Mouse (Mus musculus) hindlimb bud, embryonic 11.5 days (tissue): Measurements from ENCODE around the gene Chaf1a.

Experiments
- DNase-seq: peaks from one replicate; pipeline ENCODE4 v3.0.0-alpha.2; 2012; ENCODE audit warnings: low read depth, low spot score; ENCODE audit errors: extremely low spot score

Gene Chaf1a

GRCm38 (mm10) chr17:56018347-56019131, 21.7 kb upstream of the Chaf1a start:
- no peak for DNase-seq

DNA sequence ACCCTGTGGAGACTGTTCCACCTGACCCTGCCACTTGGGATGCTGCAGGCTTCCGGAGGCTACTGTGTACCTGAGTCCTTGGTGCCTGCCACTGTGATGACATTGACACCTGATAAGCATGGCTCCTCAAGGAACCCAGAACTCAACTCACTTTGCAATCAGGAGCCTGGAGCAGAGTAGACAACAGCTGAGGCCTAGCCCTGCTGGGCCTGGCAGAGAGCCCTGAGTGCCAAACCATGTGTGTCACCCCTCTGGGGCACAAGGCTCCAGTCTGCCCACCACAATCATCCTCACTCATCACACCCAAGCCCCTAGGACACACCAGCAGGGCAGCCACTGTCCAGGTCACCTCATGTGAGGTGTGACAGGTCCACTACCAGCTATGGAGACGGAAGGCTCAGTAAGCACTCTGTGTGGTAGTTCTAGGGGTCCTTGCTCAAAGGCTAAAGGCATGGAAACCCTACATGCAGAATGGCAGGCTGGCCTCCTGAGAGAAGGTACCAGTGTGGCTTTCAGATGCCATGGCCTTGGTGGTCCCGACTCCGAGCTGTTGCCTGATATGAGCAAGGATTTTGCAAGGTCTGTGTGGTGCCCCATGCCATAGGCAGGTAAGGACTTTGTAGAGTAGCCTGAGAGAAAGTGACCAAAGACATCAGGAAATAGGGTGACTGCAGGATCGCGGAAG, 19.7 kb upstream of the Chaf1a start:
- DNase-seq = no peak

- DNase-seq = no peak
Measured at GRCm38 (mm10) chr17:56021161-56021910, 18.9 kb upstream of the Chaf1a start.

- no peak for DNase-seq
Measured at GRCm38 (mm10) chr17:56022131-56022988, 17.9 kb upstream of the Chaf1a start.

DNA sequence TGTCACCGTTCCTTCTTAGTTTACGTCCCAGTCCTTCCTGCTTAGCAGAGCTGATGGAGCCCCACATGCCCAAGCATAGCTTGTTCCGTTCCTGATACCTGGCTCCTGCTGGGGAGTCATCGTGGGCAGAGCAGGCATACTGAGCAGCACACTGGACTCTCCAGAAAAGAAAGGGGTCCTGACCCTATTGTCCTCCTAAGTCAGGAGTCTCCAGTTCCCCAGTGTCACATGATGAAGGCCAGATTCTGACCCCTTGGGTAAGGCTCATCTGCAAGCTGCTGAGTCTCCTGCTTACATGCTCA, 17.3 kb upstream of the Chaf1a start:
- DNase-seq = no peak

DNA sequence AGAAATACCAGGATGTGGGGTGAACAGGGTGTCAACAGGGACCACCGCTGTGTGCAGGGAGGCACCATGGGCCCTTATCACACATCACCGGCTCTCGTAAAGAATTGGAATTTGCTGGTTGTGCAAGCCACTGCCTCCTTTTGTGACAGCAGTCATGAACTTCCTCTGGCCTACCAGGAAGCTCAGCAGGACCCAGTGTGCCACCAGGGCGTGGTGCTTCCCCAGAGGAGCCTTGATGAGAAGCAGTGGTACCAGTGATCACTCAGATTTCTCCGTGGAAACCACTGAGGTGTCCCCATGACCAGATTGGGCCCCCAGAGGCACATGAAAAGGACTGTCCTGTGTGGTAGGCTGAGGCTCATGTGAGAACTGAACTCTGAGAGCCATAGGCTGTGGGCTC, 16.9 kb upstream of the Chaf1a start:
- no peak for DNase-seq

GRCm38 (mm10) chr17:56024476-56024875, 15.8 kb upstream of the Chaf1a start:
- no peak for DNase-seq

DNA sequence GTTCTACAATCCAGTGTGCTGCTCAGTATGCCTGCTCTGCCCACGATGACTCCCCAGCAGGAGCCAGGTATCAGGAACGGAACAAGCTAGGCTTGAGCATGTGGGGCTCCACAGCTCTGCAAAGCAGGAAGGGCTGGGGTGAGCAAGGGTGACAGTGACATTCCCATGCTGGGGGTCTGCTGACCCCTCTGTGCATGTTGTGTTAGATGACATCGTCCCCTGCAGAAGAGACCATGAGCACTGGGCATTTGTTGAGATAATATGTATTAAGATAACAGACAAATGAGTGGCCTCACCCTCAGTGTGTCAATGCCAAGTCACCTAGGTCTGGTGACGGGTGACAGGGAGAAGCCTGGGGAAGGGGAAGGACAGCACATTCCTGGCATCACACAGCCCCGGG, 15.3 kb upstream of the Chaf1a start:
- DNase-seq = no peak

DNA sequence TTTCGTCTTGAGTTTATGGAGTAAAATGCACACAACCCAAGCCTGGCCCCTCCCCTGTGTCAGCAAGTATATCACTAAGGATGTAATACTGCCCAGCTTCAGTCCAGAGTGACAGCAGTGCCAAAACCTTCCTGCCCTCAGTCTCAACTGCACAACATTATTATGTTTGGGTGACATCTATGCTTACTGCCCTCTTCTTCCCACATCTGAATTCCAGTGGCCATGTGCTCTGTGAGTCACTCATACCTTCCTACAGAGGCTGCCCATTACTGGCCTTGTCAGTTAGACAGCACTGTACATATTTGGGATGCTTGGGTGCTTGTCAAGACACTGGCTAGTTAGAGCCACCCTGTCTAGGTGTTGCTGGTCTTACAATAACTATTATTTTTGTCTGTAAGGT, 13.9 kb upstream of the Chaf1a start:
- no peak for DNase-seq

DNA sequence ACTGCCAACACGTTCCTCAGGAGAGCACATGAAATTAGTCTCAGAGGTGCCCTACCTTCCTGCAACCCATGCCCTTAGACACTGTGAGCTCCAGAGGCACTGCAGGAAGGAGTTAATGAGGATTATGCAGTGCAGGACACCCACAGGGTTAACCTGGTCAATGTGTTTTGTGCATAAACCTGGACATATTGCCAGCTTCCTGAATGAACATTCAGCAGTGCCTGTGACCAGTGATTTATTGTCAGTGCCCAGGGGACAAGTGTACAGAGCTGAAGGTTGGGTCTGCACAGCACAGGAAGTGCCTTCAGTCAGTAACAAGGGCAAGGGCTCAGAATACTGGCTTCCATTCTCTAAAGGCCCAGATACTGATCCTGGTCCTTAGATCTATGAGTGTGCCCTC, 13.4 kb upstream of the Chaf1a start:
- no peak for DNase-seq

GRCm38 (mm10) chr17:56027801-56028441, 12.3 kb upstream of the Chaf1a start:
- no peak for DNase-seq

DNA sequence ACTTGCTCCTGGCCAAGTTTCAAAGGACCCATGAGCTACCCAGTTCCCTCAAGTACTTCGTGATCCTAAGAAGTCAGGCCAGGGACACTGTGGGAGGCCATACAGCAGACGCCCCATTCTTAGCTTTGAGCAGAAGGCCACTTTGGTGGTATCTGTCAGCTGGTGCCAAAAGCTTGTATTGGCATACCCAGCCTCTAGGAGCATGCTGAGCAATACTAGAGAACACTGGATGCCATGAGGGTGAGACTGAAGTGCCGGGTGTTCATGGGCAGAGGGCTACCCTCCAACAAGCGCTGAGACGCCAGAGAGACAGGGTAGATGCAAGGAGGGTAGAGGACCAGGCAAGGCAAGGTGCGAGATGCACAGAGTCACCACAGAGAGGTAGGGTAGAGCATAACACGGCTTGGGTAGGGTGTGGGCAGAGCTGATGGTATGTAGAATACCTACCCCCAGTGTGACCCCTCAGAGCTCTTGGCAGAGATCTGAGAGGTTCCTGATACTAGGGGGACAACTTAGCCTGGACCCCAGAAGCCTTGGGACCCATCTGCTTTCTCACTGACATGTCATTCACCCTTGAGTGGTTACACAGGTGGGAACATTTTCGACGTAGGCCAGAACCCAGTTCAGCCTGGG, 9.9 kb upstream of the Chaf1a start:
- no peak for DNase-seq

- no peak for DNase-seq
Measured at GRCm38 (mm10) chr17:56030919-56031318, 9.3 kb upstream of the Chaf1a start.

- no peak for DNase-seq
Measured at GRCm38 (mm10) chr17:56031431-56031830, 8.8 kb upstream of the Chaf1a start.

GRCm38 (mm10) chr17:56032127-56032733, 8.0 kb upstream of the Chaf1a start:
- DNase-seq = no peak

DNA sequence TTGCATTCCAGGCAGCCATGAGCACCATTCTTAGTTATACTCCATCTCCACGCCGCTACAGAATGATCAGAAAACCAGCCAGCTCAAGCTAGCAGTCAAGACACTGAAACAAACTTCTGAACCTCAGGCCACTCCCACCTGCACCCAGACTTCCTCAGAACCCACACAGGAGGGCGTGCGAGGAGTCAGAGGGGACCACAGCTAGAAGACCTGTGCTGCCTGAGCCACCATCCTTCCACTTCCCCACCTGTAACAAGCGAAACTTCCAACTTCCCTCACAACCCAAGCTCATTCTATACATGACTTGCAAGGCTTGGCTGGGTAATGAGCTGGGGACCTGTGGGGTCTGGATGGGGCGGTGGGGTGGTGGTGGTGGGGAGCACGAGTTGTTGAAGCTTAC, 7.4 kb upstream of the Chaf1a start:
- DNase-seq = no peak

DNA sequence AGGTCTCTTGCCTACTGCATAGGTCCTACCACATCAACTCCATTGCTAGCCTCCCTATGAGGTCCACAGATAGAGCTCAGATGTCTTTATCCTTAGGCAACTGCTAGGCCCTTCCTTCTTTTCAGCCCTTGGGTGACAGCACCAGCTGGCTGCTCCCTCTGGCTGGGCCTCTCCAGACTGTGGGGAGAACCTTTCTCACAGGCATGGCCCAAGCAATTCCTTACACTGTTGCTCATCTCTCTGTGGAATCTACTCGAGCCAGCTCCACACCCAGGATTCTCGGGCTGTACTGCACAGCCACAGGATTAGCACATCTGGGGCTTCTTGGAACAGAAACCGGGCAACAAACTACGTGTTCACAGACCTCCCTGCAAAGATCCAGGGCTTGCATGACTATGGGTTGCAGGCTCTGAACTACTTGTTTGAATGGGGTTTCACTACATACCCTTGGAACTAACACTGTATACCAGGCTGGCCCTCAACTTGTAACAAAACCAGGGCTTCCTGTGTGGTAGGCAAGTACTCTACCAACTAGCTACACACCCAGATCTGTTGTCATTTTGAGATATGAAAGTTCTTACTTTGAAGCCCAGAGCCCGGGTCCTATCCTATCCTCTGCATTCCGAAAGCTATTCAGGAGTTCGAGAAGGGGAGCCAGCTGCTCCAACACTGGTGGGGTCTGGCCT, 6.1 kb upstream of the Chaf1a start:
- no peak for DNase-seq

GRCm38 (mm10) chr17:56034726-56035100, 5.5 kb upstream of the Chaf1a start:
- DNase-seq = no peak

DNA sequence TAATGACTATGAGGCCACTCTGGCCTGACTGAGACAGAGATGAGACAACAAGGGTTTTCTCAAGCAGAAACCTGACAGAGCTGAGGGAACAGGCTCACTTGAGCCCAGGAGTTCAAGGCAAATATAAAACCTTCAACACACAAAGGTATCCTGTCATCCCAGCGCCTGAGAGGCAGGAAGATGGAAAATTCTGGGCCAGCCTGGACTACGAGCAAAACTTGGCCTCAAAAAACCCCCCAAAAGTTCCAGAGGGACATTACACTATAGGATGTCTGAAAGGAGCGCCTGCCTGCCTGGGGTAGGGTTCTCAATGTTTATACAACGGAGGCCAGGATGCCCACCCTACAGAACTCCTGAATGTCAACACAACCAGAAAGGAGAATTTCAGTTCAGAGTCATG, 5.0 kb upstream of the Chaf1a start:
- no peak for DNase-seq
